Mouse (Mus musculus) kidney, postnatal 0 days (tissue): ENCODE measurements around the gene 4930539E08Rik. TPM values are rescaled to one million over a fixed set of nuclear protein-coding genes. Genes with fewer than 3 reads are reported as not detected.

ENCODE experiments used
- ATAC-seq: fragments of 200-750 bp; cut with Nextera tagmentation; replicated peaks from 2 replicates; pipeline ENCODE4 v1.8.0; 2017; ENCODE audit warnings: low read depth, moderate number of reproducible peaks, moderate TSS enrichment, moderate library complexity; ENCODE audit not compliant: low FRiP score
- DNase-seq: peaks from one replicate; pipeline ENCODE4 v3.0.0-alpha.2; 2016; ENCODE audit warnings: low spot score
- H3K27ac ChIP-seq: fragments of 300-500 bp; sonication (generic); 2 replicates; pipeline ENCODE4 v1.5.1; 2014; ENCODE audit warnings: mild to moderate bottlenecking
- H3K27me3 ChIP-seq: fragments of 300-500 bp; sonication (generic); 2 replicates; pipeline ENCODE4 v1.6.1; 2014; ENCODE audit warnings: low read length, mixed read lengths; ENCODE audit not compliant: insufficient read depth
- H3K36me3 ChIP-seq: fragments of 300-500 bp; sonication (generic); 2 replicates; pipeline ENCODE4 v1.6.1; 2014; ENCODE audit warnings: low read length, mixed read lengths; ENCODE audit not compliant: insufficient read depth
- H3K4me1 ChIP-seq: fragments of 300-500 bp; sonication (generic); replicated peaks from 2 replicates; pipeline ENCODE4 v1.6.1; 2014; ENCODE audit warnings: antibody characterized with exemption, low read length, mixed read lengths; ENCODE audit not compliant: insufficient read depth
- H3K4me2 ChIP-seq: fragments of 300-500 bp; sonication (generic); 2 replicates; pipeline ENCODE4 v1.6.1; 2014; ENCODE audit warnings: mild to moderate bottlenecking, low read length, moderate library complexity, mixed read lengths
- H3K4me3 ChIP-seq: fragments of 300-500 bp; sonication (generic); replicated peaks from 2 replicates; pipeline ENCODE4 v1.5.1; 2014; ENCODE audit warnings: low read depth, low read length
- H3K9ac ChIP-seq: fragments of 300-500 bp; sonication (generic); 2 replicates; pipeline ENCODE4 v1.6.1; 2014; ENCODE audit warnings: low read depth, low read length
- H3K9me3 ChIP-seq: fragments of 300-500 bp; sonication (generic); replicated peaks from 2 replicates; pipeline ENCODE4 v1.6.1; 2016; ENCODE audit warnings: low read length, inconsistent platforms, mixed read lengths
- CTCF ChIP-seq: IDR thresholded peaks from 2 replicates; pipeline ENCODE4 v1.5.1; 2016; ENCODE audit warnings: antibody characterized with exemption, low read depth, mild to moderate bottlenecking, moderate library complexity
- WGBS: fragments of 180-500 bp; shearing (Covaris S2); extraction: QIAGEN DNeasy Blood & Tissue Kit; methylation state at CpG from one replicate; pipeline ENCODE4 v1.1.7; 2014; 5-methylcytosine and 5-hydroxymethylcytosine counted together
- polyA plus RNA-seq: library from polyadenylated mRNA; unstranded; fragments of >200 nt; fragmentation: Nextera tagmentation; extraction: Ambion mirVana; gene quantifications from 2 replicates; pipeline ENCODE4 v1.2.1, GENCODE M21; 2015

4930539E08Rik gene
- polyA plus RNA-seq, result 0.24 and 0.41 TPM in 2 replicates

- 75% methylated on average over 12 of the region's 12 CpGs for WGBS
- Histone ChIP-seq H3K9ac (no peak within 1 kb of the TSS), H3K36me3 (no peaks in the 10 kb centered on the region), H3K27ac (no peak within 1 kb of the TSS), H3K27me3 (no peaks in the 10 kb centered on the region), H3K4me2 (no peak within 1 kb of the TSS), H3K9me3 (no peaks in the 10 kb centered on the region), H3K4me3 (no peak within 1 kb of the TSS), H3K4me1 (no peaks in the 10 kb centered on the region)
- no peak for TF ChIP-seq CTCF
- ATAC-seq (no peak), DNase-seq (no peak)
These were observed at the start of gene 4930539E08Rik for GRCm38 (mm10) chr17:28915060-28915628. Gene 4930539E08Rik (minus strand): TSS chr17:28915324.

- Histone ChIP-seq H3K9me3 (no peaks in the 10 kb centered on the region), H3K4me2 (no peak overlapping the region), H3K9ac (no peak overlapping the region), H3K27ac (no peak overlapping the region; the same call in 1 of the 2 replicates), H3K36me3 (peaks cover 47% of the 10 kb centered on the region), H3K27me3 (no peaks in the 10 kb centered on the region), H3K4me1 (no peaks in the 10 kb centered on the region), H3K4me3 (no peak overlapping the region)
- no peak for DNase-seq
- 0 out of 2 replicates have a peak, but pooled peaks have one; percentile 15 for ATAC-seq
- 74% methylated on average over 10 of the region's 10 CpGs for WGBS
- TF ChIP-seq CTCF, result no peak
These were observed 46.5 kb upstream of the 4930539E08Rik start for GRCm38 (mm10) chr17:28961596-28961995.

- H3K9ac ChIP-seq, result no peak overlapping the region
- H3K4me3 ChIP-seq, result no peak overlapping the region
- ATAC-seq (no peak), DNase-seq (no peak)
- no peak overlapping the region for H3K4me2 ChIP-seq
- peaks cover 43% of the 10 kb centered on the region for H3K36me3 ChIP-seq
- no peaks in the 10 kb centered on the region for H3K4me1 ChIP-seq
- H3K9me3 ChIP-seq, result no peaks in the 10 kb centered on the region
- TF ChIP-seq CTCF, result peak; percentile 21; the same call in 1 of the 2 replicates
- WGBS, result 74% methylated on average over 10 of the region's 10 CpGs
- no peaks in the 10 kb centered on the region for H3K27me3 ChIP-seq
- H3K27ac ChIP-seq, result no peak overlapping the region
These were observed 45.5 kb upstream of the 4930539E08Rik start for GRCm38 (mm10) chr17:28960597-28960996.

- Histone ChIP-seq H3K9ac (no peak overlapping the region), H3K9me3 (no peaks in the 10 kb centered on the region), H3K36me3 (no peaks in the 10 kb centered on the region), H3K27ac (no peak overlapping the region), H3K27me3 (no peaks in the 10 kb centered on the region), H3K4me3 (no peak overlapping the region), H3K4me1 (peaks cover 15% of the 10 kb centered on the region), H3K4me2 (peak overlapping the region; percentile 81; the same call in 1 of the 2 replicates)
- TF ChIP-seq CTCF, result no peak
- WGBS, result 95% methylated on average over 9 of the region's 9 CpGs
- ATAC-seq (no peak), DNase-seq (no peak)
These were observed 39.3 kb upstream of the 4930539E08Rik start for GRCm38 (mm10) chr17:28954416-28954815.

- Histone ChIP-seq H3K27ac (peak overlapping the region; percentile 91), H3K9ac (peak overlapping the region; percentile 83), H3K36me3 (no peaks in the 10 kb centered on the region), H3K4me3 (peak overlapping the region; percentile 50), H3K4me2 (peak overlapping the region; percentile 81), H3K9me3 (no peaks in the 10 kb centered on the region), H3K27me3 (no peaks in the 10 kb centered on the region), H3K4me1 (peaks cover 15% of the 10 kb centered on the region)
- DNase-seq (peak; percentile 50), ATAC-seq (no peak)
- WGBS, result 4% methylated on average over 9 of the region's 9 CpGs
- no peak for TF ChIP-seq CTCF
These were observed 38.1 kb upstream of the 4930539E08Rik start for GRCm38 (mm10) chr17:28953251-28953650.

- under 1% methylated on average over 69 of the region's 80 CpGs for WGBS
- TF ChIP-seq CTCF, result no peak
- H3K4me1 ChIP-seq, result peaks cover 15% of the 10 kb centered on the region
- no peaks in the 10 kb centered on the region for H3K27me3 ChIP-seq
- H3K4me3 ChIP-seq, result peak within 1 kb of the TSS; percentile 50
- H3K9ac ChIP-seq, result peak within 1 kb of the TSS; percentile 83
- ATAC-seq, result peak; percentile 93
- H3K27ac ChIP-seq, result peak within 1 kb of the TSS; percentile 91
- H3K36me3 ChIP-seq, result no peaks in the 10 kb centered on the region
- H3K9me3 ChIP-seq, result 0 out of 2 replicates have a peak, but pooled peaks cover 5% of the 10 kb centered on the region
- peak within 1 kb of the TSS; percentile 81 for H3K4me2 ChIP-seq
- peak; percentile 86 for DNase-seq
These were observed 37.0 kb upstream of the 4930539E08Rik start, which contains the start of gene Kctd20 for GRCm38 (mm10) chr17:28951831-28952799. Gene Kctd20 (plus strand): TSS chr17:28951950.
